In genomic region chr5:9100849-9101801, GRCm38 (mm10) we compare ENCODE assay signal across 8 mouse cellular contexts. TPM values are rescaled to one million over a fixed set of nuclear protein-coding genes. Genes with fewer than 3 reads are reported as not detected.
DNase-seq lines count a peak whose midpoint lies in the region; ATAC-seq and TF ChIP-seq lines count a peak whose summit lies in the region.

No protein-coding gene starts in this region.

- TF ChIP-seq RAD21 in MEL (IDR thresholded peaks at IDR 0.05; ENCODE audit: low read depth, low read length): no peak

- H3K79me2 ChIP-seq in MEL (ENCODE audit: control insufficient read depth, insufficient read depth, low read length, poor library complexity) (no peaks in the 10 kb centered on the region; the same call in 1 of the 2 replicates), macrophage (ENCODE audit: inconsistent target) (peaks cover 45% of the 10 kb centered on the region)

- no peak overlapping the region for H3K27ac ChIP-seq in MEL (ENCODE audit: control insufficient read depth, low read depth, low read length)
- peak overlapping the region; percentile 97 for H3K27ac ChIP-seq in bone marrow, adult 2 months (ENCODE audit: control insufficient read depth, insufficient read depth, low read depth, low read length, poor library complexity)
- no peak overlapping the region for H3K27ac ChIP-seq in embryonic facial prominence, embryonic 13.5 days
- no peak overlapping the region for H3K27ac ChIP-seq in heart, embryonic 14.5 days (replicated peaks in 1 of 2; ENCODE audit: control insufficient read depth in 1 of 2, insufficient read depth in 1 of 2, low read depth in 2 of 2, low read length in 2 of 2)
- H3K27ac ChIP-seq in macrophage: no peak overlapping the region

- H3K9ac ChIP-seq in MEL (ENCODE audit: control insufficient read depth, low read depth, low read length, poor library complexity, severe bottlenecking): peak overlapping the region; percentile 72
- peak overlapping the region; percentile 80 for H3K9ac ChIP-seq in embryonic facial prominence, embryonic 13.5 days
- H3K9ac ChIP-seq in heart, embryonic 14.5 days (ENCODE audit: low read length): peak overlapping the region; percentile 84

- DNase-seq in MEL (ENCODE audit: low read depth, low spot score): peak; percentile 54
- peak; percentile 79 for DNase-seq in kidney, postnatal 10 days
- DNase-seq in retina, postnatal 1 day: peak; percentile 77
- DNase-seq in T-cell, adult 2 months (ENCODE audit: low spot score): no peak

- no peaks in the 10 kb centered on the region for H3K9me3 ChIP-seq in MEL (replicated peaks; ENCODE audit: insufficient read depth, low read length)
- peaks cover 3% of the 10 kb centered on the region; the same call in 1 of the 2 replicates for H3K9me3 ChIP-seq in embryonic facial prominence, embryonic 13.5 days
- H3K9me3 ChIP-seq in heart, embryonic 14.5 days (ENCODE audit: control insufficient read depth, low read length): peaks cover 5% of the 10 kb centered on the region; the same call in 1 of the 2 replicates

- peak overlapping the region; percentile 54 to 81 for H3K4me3 ChIP-seq in MEL (ENCODE audit: control insufficient read depth in 1 of 2, insufficient read depth in 1 of 2, low read depth in 2 of 2, low read length in 2 of 2)
- peak overlapping the region; percentile 79 for H3K4me3 ChIP-seq in bone marrow, adult 2 months (replicated peaks; ENCODE audit: control insufficient read depth, low read depth, low read length)
- H3K4me3 ChIP-seq in embryonic facial prominence, embryonic 13.5 days: peak overlapping the region; percentile 85
- H3K4me3 ChIP-seq in heart, embryonic 14.5 days (ENCODE audit: control insufficient read depth in 1 of 2, insufficient read depth in 1 of 2, low read depth in 1 of 2, low read length in 2 of 2): peak overlapping the region; percentile 85 to 91
- H3K4me3 ChIP-seq in macrophage (ENCODE audit: inconsistent target): peak overlapping the region; percentile 74

- peaks cover 0 to 2% of the 10 kb centered on the region in 2 experiments; a peak in 1 of 4 replicates for H3K36me3 ChIP-seq in MEL (ENCODE audit: control insufficient read depth in 1 of 2, insufficient read depth in 2 of 2, low read length in 2 of 2)
- H3K36me3 ChIP-seq in embryonic facial prominence, embryonic 13.5 days: no peaks in the 10 kb centered on the region
- H3K36me3 ChIP-seq in heart, embryonic 14.5 days (ENCODE audit: control insufficient read depth, insufficient read depth, low read length): no peaks in the 10 kb centered on the region
- H3K36me3 ChIP-seq in macrophage (ENCODE audit: inconsistent target): no peaks in the 10 kb centered on the region

- no peak for TF ChIP-seq POLR2A in MEL (IDR thresholded peaks at IDR 0.05; ENCODE audit: control insufficient read depth in 1 of 2, insufficient read depth in 1 of 2, low read depth in 1 of 2, low read length in 2 of 2, poor library complexity in 1 of 2)
- no peak for TF ChIP-seq POLR2A in bone marrow, adult 2 months (IDR thresholded peaks at IDR 0.05; ENCODE audit: borderline replicate concordance, control insufficient read depth, low read depth, low read length)

- no peak for TF ChIP-seq EP300 in MEL (IDR thresholded peaks at IDR 0.05; ENCODE audit: low read depth in 1 of 2, low read length in 2 of 2)

- TF ChIP-seq CTCF in MEL (IDR thresholded peaks at IDR 0.05 in 2 of 3, conservative IDR thresholded peaks at IDR 0.05 in 1 of 3; ENCODE audit: control insufficient read depth in 1 of 3, insufficient read depth in 1 of 3, low read depth in 2 of 3, low read length in 3 of 3, poor library complexity in 1 of 3, severe bottlenecking in 1 of 3): no peak
- no peak for TF ChIP-seq CTCF in bone marrow, adult 2 months (IDR thresholded peaks at IDR 0.05; ENCODE audit: control insufficient read depth, insufficient read depth, low read length)

- no peaks in the 10 kb centered on the region for H3K27me3 ChIP-seq in MEL (ENCODE audit: control insufficient read depth in 1 of 2, insufficient read depth in 2 of 2, low read length in 2 of 2)
- H3K27me3 ChIP-seq in embryonic facial prominence, embryonic 13.5 days: peaks cover 31% of the 10 kb centered on the region
- H3K27me3 ChIP-seq in heart, embryonic 14.5 days (ENCODE audit: control insufficient read depth, insufficient read depth, low read length): peaks cover 17% of the 10 kb centered on the region

- WGBS in bone marrow, adult 2 months: 2% methylated on average over 82 of the region's 83 CpGs
- WGBS in embryonic facial prominence, embryonic 13.5 days: under 1% methylated on average over 56 of the region's 83 CpGs
- 1% methylated on average over 64 of the region's 83 CpGs for WGBS in heart, embryonic 14.5 days
- 1% methylated on average over 70 of the region's 83 CpGs for WGBS in macrophage (ENCODE audit: missing documents)

- peaks cover 0 to 4% of the 10 kb centered on the region in 2 experiments; a peak in 2 of 4 replicates for H3K4me1 ChIP-seq in MEL (ENCODE audit: control insufficient read depth in 1 of 2, insufficient read depth in 2 of 2, low read length in 2 of 2)
- peaks cover 4% of the 10 kb centered on the region for H3K4me1 ChIP-seq in bone marrow, adult 2 months (ENCODE audit: control insufficient read depth, insufficient read depth, low read length)
- H3K4me1 ChIP-seq in embryonic facial prominence, embryonic 13.5 days: peaks cover 10% of the 10 kb centered on the region
- peaks cover 0 to 5% of the 10 kb centered on the region in 2 experiments; a peak in 2 of 4 replicates for H3K4me1 ChIP-seq in heart, embryonic 14.5 days (ENCODE audit: control insufficient read depth in 2 of 2, insufficient read depth in 2 of 2, low read length in 2 of 2)

- H3K4me2 ChIP-seq in embryonic facial prominence, embryonic 13.5 days: peak overlapping the region; percentile 82
- peak overlapping the region; percentile 89 for H3K4me2 ChIP-seq in heart, embryonic 14.5 days (ENCODE audit: low read length)

- peak; percentile 65 for ATAC-seq in embryonic facial prominence, embryonic 13.5 days (ENCODE audit: insufficient number of reproducible peaks, insufficient read depth, low FRiP score, low TSS enrichment, low read depth)
- peak; percentile 62 for ATAC-seq in heart, embryonic 14.5 days (ENCODE audit: insufficient number of reproducible peaks, insufficient read depth, low FRiP score, low read depth)

TF ChIP-seq in MEL, 35 proteins besides CTCF, POLR2A, EP300 and RAD21:
- TF ChIP-seq GATA1 (IDR thresholded peaks at IDR 0.05; ENCODE audit: low read depth, low read length) (no peak), SMC3 (IDR thresholded peaks at IDR 0.05; ENCODE audit: low read depth, low read length) (no peak), USF2 (IDR thresholded peaks at IDR 0.05; ENCODE audit: borderline replicate concordance in 1 of 2, insufficient read depth in 1 of 2, low read depth in 1 of 2, low read length in 2 of 2) (no peak), ZKSCAN1 (IDR thresholded peaks at IDR 0.05; ENCODE audit: low read depth, low read length) (no peak), SIN3A (IDR thresholded peaks at IDR 0.05; ENCODE audit: low read length) (no peak; the same call in 1 of the 2 replicates), TAL1 (IDR thresholded peaks at IDR 0.05; ENCODE audit: low read length) (no peak), ZMIZ1 (IDR thresholded peaks at IDR 0.05; ENCODE audit: low read depth, low read length) (no peak), UBTF (IDR thresholded peaks at IDR 0.05; ENCODE audit: borderline replicate concordance, insufficient read depth, low read depth, low read length) (no peak), MYC (IDR thresholded peaks at IDR 0.05; ENCODE audit: low read depth, low read length) (no peak), HCFC1 (IDR thresholded peaks at IDR 0.05; ENCODE audit: low read depth, low read length) (no peak), MAZ (IDR thresholded peaks at IDR 0.05; ENCODE audit: low read depth, low read length) (no peak), ELF1 (IDR thresholded peaks at IDR 0.05; ENCODE audit: low read depth, low read length) (no peak), MEF2A (IDR thresholded peaks at IDR 0.05; ENCODE audit: extremely low read depth, insufficient replicate concordance, low read depth, low read length, poor library complexity, severe bottlenecking) (no peak), ZNF384 (IDR thresholded peaks at IDR 0.05; ENCODE audit: low read depth, low read length) (no peak), ETS1 (IDR thresholded peaks at IDR 0.05; ENCODE audit: low read depth, low read length) (no peak)

RNA-seq across cellular contexts. Expression of gene Tmem243, which starts 0.7 kb away (rescaled TPM):
- 3.5 and 5.1 TPM in 2 replicates for total RNA-seq in MEL (2012; rRNA removed)
- polyA plus RNA-seq in MEL (2012; ENCODE audit: insufficient read depth in 1 of 2, insufficient read length in 2 of 2, low read depth in 1 of 2, low replicate concordance in 2 of 2, missing spikeins in 1 of 2): 10 to 100 TPM in 1 of 2 experiments, not detected in 1; 14.9 TPM
- polyA plus RNA-seq in bone marrow, adult 2 months (2011; ENCODE audit: insufficient read depth, insufficient read length, low replicate concordance, missing spikeins): 11.3 and 12.9 TPM in 2 replicates
- polyA plus RNA-seq in embryonic facial prominence, embryonic 13.5 days (2015; fragmentation: Nextera tagmentation; extraction: Ambion mirVana): 17.3 and 18.4 TPM in 2 replicates
- polyA plus RNA-seq in heart, embryonic 14.5 days (2014; fragmentation: Nextera tagmentation; extraction: Ambion mirVana): 12.8 and 13.1 TPM in 2 replicates
- total RNA-seq in macrophage (2018; cell fraction: chromatin; rRNA removed): 10 to 100 TPM in 24 of 26 experiments, 1 to 10 TPM in 2; 4.2 to 56.7 (median 17.9) TPM
- 10 to 100 TPM; 21.0 to 76.2 (median 34.7) TPM for total RNA-seq in macrophage (2018; cell fraction: cytosol; rRNA removed)
- 10 to 100 TPM; 23.3 to 88.5 (median 39.2) TPM for total RNA-seq in macrophage (2018; cell fraction: nucleus; rRNA removed)
- 31.1 to 44.4 TPM (median 36.5 TPM) in 3 replicates for polyA plus RNA-seq in macrophage (2018)
